Mouse (Mus musculus): ENCODE data around the gene Snrpa.

The Snrpa gene

GRCm38 (mm10) chr7:27212626-27213025 is 16.6 kb upstream of the Snrpa start:
- in situ Hi-C loops (cut with MboI; ENCODE audit: low pct_unique_long_range_greater_than_20kb in 1 of 2, low sequenced_read_pairs in 2 of 2, unreplicated experiment in 1 of 2) = no loop called here

- in situ Hi-C loops (cut with MboI; ENCODE audit: low pct_unique_long_range_greater_than_20kb in 1 of 2, low sequenced_read_pairs in 2 of 2, unreplicated experiment in 1 of 2) = no loop called here
Observed at GRCm38 (mm10) chr7:27203730-27204449, 7.8 kb upstream of the Snrpa start.

DNA sequence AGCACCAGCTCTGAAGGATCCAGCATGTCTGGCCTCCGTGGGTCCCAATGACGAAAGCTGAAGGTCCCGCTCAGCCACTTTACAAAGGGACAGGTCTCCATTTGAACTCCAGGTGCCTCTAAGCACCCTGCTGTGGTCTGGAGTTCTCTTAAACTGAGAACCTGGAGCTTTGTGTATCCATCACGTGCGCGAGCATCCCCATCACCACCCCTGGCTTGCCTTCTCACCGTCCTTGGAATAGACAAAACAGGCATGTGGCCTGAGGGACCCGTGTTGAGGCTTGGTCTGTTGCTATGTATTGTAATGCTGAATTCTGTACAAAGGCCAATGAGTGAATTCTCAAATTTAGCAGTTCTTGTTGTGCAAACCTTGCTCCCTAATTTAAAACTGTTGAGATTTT is 2.7 kb upstream of the Snrpa start:
- in situ Hi-C loops (cut with MboI; ENCODE audit: low pct_unique_long_range_greater_than_20kb in 1 of 2, low sequenced_read_pairs in 2 of 2, unreplicated experiment in 1 of 2) = no loop called here

DNA sequence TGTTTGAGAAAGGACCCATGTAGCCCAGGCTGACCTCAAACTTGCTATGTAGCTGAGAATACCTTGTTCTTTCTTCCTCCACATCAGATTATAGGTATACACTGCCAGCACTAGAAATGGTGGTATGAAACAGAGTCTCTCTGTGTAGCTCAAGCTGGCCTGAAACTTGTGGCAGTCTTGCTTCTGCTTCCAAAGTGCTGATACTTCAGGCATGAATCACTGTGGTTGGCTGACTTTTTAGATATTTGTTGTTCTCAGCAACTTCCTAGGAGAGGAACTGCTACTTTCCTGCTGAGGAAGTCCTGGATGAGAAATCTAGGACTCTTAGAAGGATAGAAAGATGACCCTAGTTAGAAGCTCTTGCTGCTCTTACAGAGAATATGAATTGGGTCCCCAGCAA is 2.3 kb upstream of the Snrpa start:
- in situ Hi-C loops (cut with MboI; ENCODE audit: low pct_unique_long_range_greater_than_20kb in 1 of 2, low sequenced_read_pairs in 2 of 2, unreplicated experiment in 1 of 2) = no loop called here

DNA sequence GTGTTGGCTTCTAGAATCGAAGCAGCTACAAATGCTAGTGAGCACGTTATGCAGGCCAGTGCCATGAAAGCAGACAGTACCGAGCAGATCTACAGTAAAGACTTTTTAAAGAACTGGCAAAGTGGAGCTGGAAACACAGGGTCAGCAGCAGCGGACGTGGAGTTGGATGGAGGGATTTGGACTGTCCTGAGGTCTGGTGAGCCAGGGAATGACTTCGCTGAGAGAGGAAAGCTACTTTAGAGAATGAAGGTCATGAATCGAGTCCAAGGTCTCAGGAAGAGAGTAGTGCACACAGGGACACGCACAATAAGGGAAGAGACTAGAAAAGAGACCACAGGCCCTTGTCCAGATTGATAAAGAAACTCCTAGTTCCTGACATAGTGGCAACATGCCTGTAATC is 1.6 kb upstream of the Snrpa start:
- in situ Hi-C loops (cut with MboI; ENCODE audit: low pct_unique_long_range_greater_than_20kb in 1 of 2, low sequenced_read_pairs in 2 of 2, unreplicated experiment in 1 of 2) = no loop called here

- in situ Hi-C loops (cut with MboI; ENCODE audit: low pct_unique_long_range_greater_than_20kb in 1 of 2, low sequenced_read_pairs in 2 of 2, unreplicated experiment in 1 of 2) = no loop called here
Observed at GRCm38 (mm10) chr7:27197136-27197535, 1.1 kb upstream of the Snrpa start.

DNA sequence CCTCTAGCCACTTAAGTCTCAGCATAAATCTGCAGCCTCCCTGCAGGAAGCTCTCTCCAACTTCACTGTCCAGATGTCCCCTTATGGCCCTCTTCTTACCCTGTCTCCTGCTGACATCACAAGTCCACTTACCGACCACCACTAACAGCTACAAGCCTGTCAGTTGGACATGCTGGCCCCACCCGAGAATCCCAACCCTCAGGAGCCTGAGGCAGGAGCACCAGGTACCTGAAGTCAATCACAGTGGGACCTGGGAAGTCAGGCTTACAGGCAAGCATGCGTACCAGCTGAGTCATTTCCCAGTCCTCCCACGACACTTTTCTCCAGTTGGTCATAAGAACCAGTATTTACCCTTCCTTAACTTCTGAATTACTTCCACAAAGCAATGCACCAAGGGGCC is 2.3 kb downstream of the Snrpa start:
- in situ Hi-C loops (cut with MboI; ENCODE audit: low pct_unique_long_range_greater_than_20kb in 1 of 2, low sequenced_read_pairs in 2 of 2, unreplicated experiment in 1 of 2) = no loop called here

GRCm38 (mm10) chr7:27192434-27192833 is 3.6 kb downstream of the Snrpa start:
- in situ Hi-C loops (cut with MboI; ENCODE audit: low pct_unique_long_range_greater_than_20kb in 1 of 2, low sequenced_read_pairs in 2 of 2, unreplicated experiment in 1 of 2) = no loop called here

- in situ Hi-C loops (cut with MboI; ENCODE audit: low pct_unique_long_range_greater_than_20kb in 1 of 2, low sequenced_read_pairs in 2 of 2, unreplicated experiment in 1 of 2) = no loop called here
Observed at GRCm38 (mm10) chr7:27189271-27189931, 6.7 kb downstream of the Snrpa start.

GRCm38 (mm10) chr7:27185986-27186385 is 10.1 kb downstream of the Snrpa start:
- in situ Hi-C loops (cut with MboI; ENCODE audit: low pct_unique_long_range_greater_than_20kb in 1 of 2, low sequenced_read_pairs in 2 of 2, unreplicated experiment in 1 of 2) = no loop called here

DNA sequence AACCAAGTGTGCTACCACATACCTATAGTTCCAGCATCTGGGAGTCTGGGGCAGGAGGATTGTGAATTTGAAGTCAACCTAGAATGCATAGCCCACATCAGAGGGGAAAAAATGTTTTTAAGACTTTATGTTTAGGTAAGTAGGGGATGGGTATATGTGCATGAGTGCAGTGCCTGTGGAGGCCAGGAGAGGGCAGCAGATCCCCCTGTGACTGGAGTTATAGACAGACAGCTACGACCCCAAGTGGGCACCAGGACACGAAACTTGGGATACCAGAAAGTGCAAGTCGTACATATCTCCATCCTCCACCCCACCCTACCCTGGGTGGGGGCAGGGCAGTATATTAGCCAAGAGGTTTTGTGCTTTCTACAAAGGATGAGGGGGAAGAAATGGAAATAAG is 11.1 kb downstream of the Snrpa start:
- in situ Hi-C loops (cut with MboI; ENCODE audit: low pct_unique_long_range_greater_than_20kb in 1 of 2, low sequenced_read_pairs in 2 of 2, unreplicated experiment in 1 of 2) = no loop called here

DNA sequence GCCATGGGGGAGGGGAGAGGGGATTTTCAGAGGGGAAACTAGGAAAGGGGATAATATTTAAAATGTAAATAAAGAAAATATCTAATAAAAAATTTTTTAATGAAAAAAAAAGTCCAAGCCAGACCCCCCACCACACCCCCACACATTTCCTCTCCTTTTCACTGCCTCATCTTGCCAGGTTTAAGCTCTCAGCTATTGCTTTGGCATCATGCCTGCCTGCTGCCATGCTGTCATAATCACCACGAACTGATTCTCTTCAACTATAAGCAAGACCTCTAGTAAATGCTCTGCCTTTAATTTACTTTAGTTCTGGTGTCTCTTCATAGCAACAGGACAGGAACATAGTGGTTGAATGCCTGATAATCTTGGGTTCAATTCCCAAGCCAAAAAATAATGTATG is 13.6 kb downstream of the Snrpa start:
- in situ Hi-C loops (cut with MboI; ENCODE audit: low pct_unique_long_range_greater_than_20kb in 1 of 2, low sequenced_read_pairs in 2 of 2, unreplicated experiment in 1 of 2) = no loop called here

GRCm38 (mm10) chr7:27180837-27181695 is 15.0 kb downstream of the Snrpa start, which contains the start of the genes Gm21983 and Mia:
TSS of gene Gm21983 (minus strand) at chr7:27181086.
TSS of gene Mia (minus strand) at chr7:27181157.
- in situ Hi-C loops (cut with MboI; ENCODE audit: low pct_unique_long_range_greater_than_20kb in 1 of 2, low sequenced_read_pairs in 2 of 2, unreplicated experiment in 1 of 2) = no loop called here

GRCm38 (mm10) chr7:27180036-27180435 is 16.0 kb downstream of the Snrpa start:
- in situ Hi-C loops (cut with MboI; ENCODE audit: low pct_unique_long_range_greater_than_20kb in 1 of 2, low sequenced_read_pairs in 2 of 2, unreplicated experiment in 1 of 2) = no loop called here

GRCm38 (mm10) chr7:27179217-27179918 is 16.7 kb downstream of the Snrpa start:
- in situ Hi-C loops (cut with MboI; ENCODE audit: low pct_unique_long_range_greater_than_20kb in 1 of 2, low sequenced_read_pairs in 2 of 2, unreplicated experiment in 1 of 2) = no loop called here

- in situ Hi-C loops (cut with MboI; ENCODE audit: low pct_unique_long_range_greater_than_20kb in 1 of 2, low sequenced_read_pairs in 2 of 2, unreplicated experiment in 1 of 2) = no loop called here
Observed at GRCm38 (mm10) chr7:27178324-27179216, 17.5 kb downstream of the Snrpa start, which contains the start of gene Rab4b. TSS of gene Rab4b (minus strand) at chr7:27178896.

GRCm38 (mm10) chr7:27177942-27178323 is 18.1 kb downstream of the Snrpa start:
- in situ Hi-C loops (cut with MboI; ENCODE audit: low pct_unique_long_range_greater_than_20kb in 1 of 2, low sequenced_read_pairs in 2 of 2, unreplicated experiment in 1 of 2) = no loop called here

GRCm38 (mm10) chr7:27174896-27175295 is 21.2 kb downstream of the Snrpa start:
- in situ Hi-C loops (cut with MboI; ENCODE audit: low pct_unique_long_range_greater_than_20kb in 1 of 2, low sequenced_read_pairs in 2 of 2, unreplicated experiment in 1 of 2) = no loop called here

Measured in mouse embryonic stem cell (cell line).